Mouse (Mus musculus) heart, postnatal 0 days (tissue): ENCODE results near the gene Zfp688.

Experiments
- CTCF ChIP-seq: IDR thresholded peaks from 2 replicates; pipeline ENCODE4 v1.5.1; 2016; ENCODE audit warnings: antibody characterized with exemption, control low read depth, low read depth
- EP300 ChIP-seq: IDR thresholded peaks from 2 replicates; pipeline ENCODE4 v1.6.1; 2016; ENCODE audit warnings: antibody characterized with exemption, low read depth

GRCm38 (mm10) chr7:127393157-127393943, 28.5 kb downstream of the Zfp688 start, which contains the start of gene E430018J23Rik:
- TF ChIP-seq CTCF (no peak), EP300 (no peak)
